Mouse (Mus musculus) liver (tissue): ENCODE measurements around the gene Cux1.

Source experiments
- DNase-seq: peaks from one replicate; pipeline ENCODE4 v3.0.0-alpha.2; 2020; ENCODE audit warnings: mixed read lengths

The Cux1 gene

DNA sequence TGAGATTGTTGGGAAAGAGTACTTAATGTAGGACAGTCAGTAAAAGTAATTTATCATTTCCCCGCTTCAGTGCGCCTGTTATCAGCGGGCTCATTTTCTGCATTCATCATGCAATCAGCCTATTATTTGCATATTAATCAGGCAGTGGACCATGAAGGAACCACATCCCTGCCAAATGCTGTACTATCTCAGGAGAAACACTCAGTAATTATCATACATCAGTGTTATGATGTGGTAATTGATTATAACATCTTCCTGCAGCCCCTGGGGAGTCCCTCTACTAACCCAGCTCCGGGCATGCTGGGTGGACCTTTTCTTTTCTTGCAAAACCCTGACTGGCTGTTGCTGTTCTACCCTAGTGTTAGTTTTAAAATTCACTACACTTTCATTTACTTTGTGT, 270.4 kb downstream of the Cux1 start:
- DNase-seq: no peak

DNA sequence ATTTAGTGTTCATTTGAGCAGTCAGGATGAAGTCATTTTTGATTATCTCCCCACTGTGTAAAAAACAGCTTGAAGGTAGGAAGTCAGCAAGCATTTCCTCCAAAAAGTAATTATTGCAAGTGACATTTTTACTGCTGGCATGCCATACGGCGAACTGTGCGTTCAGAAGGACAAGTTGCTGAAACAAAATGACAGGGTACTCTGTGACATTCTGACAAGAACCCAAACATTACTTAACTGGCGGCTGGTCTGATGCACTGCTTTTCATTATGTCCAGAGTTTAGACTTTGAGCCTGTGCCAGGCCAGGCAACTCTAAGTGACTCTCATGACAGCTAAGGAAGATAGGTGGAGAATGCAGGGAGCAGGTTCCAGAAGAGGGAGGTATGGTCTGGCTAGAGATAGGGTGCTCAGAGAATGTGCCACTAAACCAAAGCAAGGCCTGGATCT, 274.3 kb downstream of the Cux1 start:
- DNase-seq: no peak

DNA sequence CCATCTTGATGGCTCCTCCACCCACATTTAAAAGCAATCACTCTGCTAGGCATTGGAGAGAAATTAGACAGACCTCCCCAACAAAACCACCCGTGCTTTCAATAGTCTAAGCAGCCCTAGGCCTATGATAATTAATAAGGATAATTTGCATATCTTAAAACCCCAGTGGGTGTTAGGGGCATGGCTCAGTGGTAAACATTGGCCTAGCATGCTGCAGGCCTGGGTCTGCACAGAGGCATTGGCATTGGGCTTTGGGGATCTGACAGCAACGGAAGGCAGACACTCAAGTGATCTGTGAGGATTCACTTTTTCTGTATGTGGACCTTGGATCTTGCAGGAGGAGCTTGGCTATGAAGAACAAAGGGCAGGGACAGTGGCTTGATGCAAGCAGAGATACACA, 274.9 kb downstream of the Cux1 start:
- DNase-seq: no peak

- DNase-seq: no peak
These were observed 275.7 kb downstream of the Cux1 start for GRCm38 (mm10) chr5:136291562-136291961.

GRCm38 (mm10) chr5:136289776-136290175, 277.5 kb downstream of the Cux1 start:
- no peak for DNase-seq

- DNase-seq: no peak
These were observed 278.8 kb downstream of the Cux1 start for GRCm38 (mm10) chr5:136288351-136289081.

DNA sequence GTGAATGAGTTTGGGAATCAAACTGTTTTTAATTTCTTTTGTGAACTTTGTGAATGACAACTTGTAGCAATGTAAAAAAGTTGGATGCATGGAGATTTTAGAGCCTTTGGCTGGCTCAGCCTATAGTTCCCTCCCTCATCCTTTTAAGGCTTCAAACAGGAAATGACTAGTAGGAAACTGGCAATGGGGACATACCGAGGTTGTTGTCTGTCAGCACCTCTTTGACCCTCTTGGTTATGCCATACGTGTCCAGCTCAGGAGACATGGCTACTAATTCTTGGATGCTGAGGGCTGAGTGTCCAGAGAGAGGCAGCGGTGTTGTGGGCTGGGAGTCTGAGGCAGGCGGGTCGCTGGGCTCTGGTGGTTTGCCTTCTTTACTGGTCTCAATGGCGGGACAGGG, 280.7 kb downstream of the Cux1 start:
- DNase-seq: no peak

- no peak for DNase-seq
These were observed 282.2 kb downstream of the Cux1 start for GRCm38 (mm10) chr5:136285106-136285505.

DNA sequence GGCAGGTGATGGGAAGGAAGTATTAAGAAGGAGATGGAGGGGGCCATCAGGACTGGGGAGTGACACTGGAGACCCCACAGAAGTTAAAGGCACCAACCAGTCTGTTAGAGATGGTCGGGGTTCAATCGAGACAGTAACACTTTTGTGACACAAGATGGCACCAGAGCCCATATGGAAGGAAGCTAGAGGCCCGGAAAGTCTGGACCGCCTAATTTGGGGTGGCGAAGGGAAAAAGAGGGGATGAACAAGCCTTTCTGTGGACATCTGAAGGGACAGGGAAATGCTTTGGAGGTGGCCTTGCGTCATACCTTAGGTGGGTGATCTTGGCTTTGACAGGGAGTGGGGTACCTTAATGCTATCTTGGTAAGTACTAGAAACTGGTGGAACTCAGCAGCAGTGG, 285.9 kb downstream of the Cux1 start:
- DNase-seq: no peak

GRCm38 (mm10) chr5:136274739-136275138, 292.6 kb downstream of the Cux1 start:
- no peak for DNase-seq

GRCm38 (mm10) chr5:136269937-136270336, 297.4 kb downstream of the Cux1 start:
- DNase-seq: no peak

DNA sequence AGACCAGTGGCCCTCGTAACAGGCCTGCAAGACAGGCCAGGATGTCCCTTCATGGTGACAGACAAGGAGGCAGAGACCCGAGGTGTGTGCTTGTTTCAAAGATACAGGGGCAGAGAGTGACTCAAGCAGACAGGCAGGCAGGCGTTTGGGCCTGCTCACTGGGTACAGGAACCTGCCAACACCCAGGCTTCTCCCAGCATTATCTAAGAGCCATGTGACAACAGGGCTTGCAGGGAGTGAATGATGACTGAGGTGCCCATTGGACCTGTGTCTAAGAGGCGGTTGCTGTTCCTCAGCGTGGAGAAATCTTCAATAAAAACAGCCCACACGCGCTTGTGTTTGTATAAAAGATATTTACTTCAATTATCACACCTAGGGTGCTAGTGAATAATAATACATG, 301.2 kb downstream of the Cux1 start:
- no peak for DNase-seq

DNA sequence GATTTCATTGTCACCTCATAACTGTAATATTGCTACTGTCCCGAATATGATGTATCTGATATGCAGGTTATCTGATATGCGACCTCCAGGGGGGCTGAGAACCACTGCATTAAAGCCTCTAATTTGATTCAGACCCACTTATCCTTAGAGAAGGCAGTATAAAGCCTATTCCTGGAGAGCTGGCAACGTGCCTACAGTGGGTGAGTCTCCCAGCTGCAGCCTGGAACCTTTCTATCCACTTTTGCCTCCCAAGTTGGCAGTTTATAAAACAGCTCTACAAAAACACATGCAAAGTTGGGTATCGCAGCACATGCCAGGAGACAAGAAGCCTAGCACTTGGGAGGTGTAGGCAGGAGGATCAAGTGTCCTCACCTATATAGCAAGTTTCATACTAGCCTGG, 303.9 kb downstream of the Cux1 start:
- DNase-seq: no peak

GRCm38 (mm10) chr5:136258919-136259318, 308.4 kb downstream of the Cux1 start:
- peak; percentile 61 for DNase-seq

DNA sequence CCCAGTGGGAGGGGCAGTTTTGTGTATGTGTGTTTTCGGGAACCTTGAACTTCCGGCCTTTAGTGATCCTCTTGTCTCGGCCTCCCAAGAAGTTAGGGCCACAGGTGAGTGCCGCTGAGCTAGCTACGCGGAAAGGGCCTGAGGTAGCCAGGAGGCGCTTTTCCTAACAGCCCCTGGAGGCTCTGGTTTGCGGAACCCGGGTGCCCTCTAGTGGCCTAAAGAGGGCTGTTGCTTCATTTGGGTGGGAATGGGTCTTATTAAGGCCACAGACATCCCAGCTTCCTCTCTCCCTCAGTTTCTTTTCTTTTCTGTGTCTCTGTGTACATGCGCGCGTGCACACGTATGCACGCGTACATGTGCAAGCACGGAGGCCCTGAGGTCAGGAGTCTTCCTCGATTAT, 314.4 kb downstream of the Cux1 start:
- peak; percentile 76 for DNase-seq

DNA sequence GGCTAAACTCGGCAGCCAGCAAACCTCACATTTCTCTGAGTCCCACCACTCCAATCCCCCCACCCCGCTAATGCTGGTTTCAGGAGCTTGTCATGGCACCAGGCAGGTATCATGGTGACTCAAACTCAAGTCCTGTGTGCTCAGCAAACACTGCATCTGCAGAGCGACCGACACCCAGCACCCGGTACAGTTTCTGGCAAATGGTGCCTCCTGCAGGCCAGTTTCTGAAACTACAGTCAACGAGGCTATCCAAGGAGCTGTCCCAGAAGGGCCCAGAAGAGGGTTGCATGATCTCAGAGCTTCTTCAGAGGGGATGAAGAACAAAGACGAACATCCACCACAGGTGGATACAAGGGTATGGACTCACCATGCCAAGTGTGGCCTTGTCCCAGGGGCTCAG, 316.3 kb downstream of the Cux1 start:
- DNase-seq: no peak

DNA sequence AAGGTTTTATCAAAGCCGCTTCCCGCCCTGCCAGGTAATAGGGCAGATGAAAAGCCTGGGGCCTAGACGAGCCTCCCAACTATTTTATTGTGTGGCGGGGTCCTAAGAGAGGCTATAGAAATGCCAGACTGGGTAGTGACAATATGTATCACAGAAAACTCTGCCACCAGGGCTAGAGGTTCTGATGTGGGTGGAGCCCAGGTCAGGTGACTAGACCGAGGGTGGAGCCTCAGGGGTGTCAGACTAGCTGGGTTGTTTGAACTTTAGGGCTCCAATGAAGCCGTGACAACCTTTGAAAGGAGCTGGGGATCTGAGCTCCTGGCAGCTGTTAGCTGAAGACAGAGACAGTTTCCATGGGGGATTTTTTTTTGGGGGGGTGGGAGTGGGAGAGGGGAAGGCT, 318.8 kb downstream of the Cux1 start:
- DNase-seq: no peak

DNA sequence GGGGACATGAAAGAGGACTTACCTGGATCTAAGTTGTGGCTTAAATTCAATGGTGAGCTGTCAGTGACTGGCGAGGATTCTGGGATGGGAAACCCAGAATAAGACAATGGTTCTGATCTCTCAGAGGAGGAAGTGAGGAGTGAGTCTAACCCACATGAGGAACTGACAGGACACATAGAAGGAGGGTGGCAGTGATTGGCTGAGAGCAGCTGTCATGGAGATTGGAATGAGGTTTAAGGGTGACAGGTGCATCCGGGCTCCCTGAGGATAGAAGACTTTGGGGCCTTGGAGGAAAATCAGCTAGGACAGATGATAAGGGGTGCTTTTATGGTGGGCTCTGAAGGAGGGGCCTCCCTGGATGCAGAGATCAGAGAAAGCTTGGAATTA, 320.8 kb downstream of the Cux1 start, which contains the start of gene Sh2b2:
Sh2b2 (minus strand) TSS at position 105 of the 387 bp plus-strand sequence.
- DNase-seq: no peak

GRCm38 (mm10) chr5:136245541-136246451, 321.5 kb downstream of the Cux1 start:
- DNase-seq: no peak

- DNase-seq: peak; percentile 81
These were observed 322.3 kb downstream of the Cux1 start for GRCm38 (mm10) chr5:136244762-136245540.

- DNase-seq: no peak
These were observed 323.2 kb downstream of the Cux1 start for GRCm38 (mm10) chr5:136243851-136244761.

GRCm38 (mm10) chr5:136241161-136241560, 326.1 kb downstream of the Cux1 start:
- DNase-seq: no peak
